Mouse (Mus musculus) inflammation-experienced regulatory T-cells (primary cell): Measurements from ENCODE around the gene Gm21409. TPM values are rescaled to one million over a fixed set of nuclear protein-coding genes. Genes with fewer than 3 reads are reported as not detected.

Experiments used
- polyA plus RNA-seq, 2 experiments: library from polyadenylated mRNA; unstranded; fragments of 100-300 nt; shearing (Covaris generic); gene quantifications; one replicate each; pipeline ENCODE4 v1.2.1; 2017

Gm21409 gene
- polyA plus RNA-seq: not detected

DNA sequence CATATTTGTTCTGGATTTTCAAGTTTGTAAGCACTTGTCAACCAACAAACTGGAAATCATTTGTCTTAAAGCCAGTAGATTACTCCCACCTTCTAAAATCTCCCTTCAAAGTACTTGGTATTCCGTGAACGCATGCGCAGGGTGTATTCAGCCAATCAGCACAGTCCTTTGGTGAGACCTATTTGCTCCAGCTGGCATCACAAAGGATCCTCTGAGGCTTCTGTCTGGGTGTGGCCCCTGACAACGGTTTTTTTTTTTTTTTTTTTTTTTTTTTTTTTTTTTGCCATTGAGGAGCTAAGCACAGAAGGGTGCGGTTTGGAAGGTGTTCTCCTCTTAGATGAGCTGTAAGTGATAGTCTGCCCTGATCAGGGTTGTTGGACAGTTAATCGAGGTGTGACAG is at the start of gene Gm21409:
Gene Gm21409 (plus strand): TSS at position 301 of the 400 bp plus-strand sequence.

Other genes with a start within 250 kb of the Gm21409 start
- not detected for gene Gm21394, start 181.8 kb upstream of the Gm21409 start, polyA plus RNA-seq